Mouse (Mus musculus): ENCODE data around the gene Ank2. TPM values are rescaled to one million over a fixed set of nuclear protein-coding genes. Genes with fewer than 3 reads are reported as not detected.

Ank2 gene
- polyA plus RNA-seq, 1 experiment: 32.5 TPM

DNA sequence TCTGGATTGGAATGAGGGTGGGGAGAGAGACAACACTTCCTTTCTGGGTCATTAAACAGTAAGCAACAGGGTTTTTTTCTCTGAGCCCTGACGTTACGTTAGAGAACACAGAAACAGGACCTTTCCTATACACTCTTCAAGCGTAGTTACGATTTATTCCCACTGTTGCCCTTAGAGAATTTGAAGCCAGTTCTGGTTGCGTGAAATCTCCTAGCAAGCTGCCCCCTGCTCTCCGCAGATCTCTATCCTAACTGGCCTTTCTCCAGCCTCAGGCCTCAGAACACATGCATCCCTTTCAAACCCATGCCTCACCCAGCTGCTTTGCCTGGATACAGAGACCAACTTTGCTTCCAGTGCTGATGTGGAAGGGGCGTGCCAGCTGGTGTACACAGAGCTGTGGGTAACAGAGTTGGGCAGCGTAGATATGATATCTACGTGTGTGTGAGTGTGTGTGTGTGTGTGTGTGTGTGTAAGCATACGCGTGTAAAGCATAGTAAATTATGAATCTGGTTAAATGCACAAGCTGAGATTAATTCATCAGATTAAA lies 38.2 kb downstream of the Ank2 start:
- Histone ChIP-seq H3K4me3 (ENCODE audit: insufficient read depth, low read depth, low read length) (no peak overlapping the region), H3K4me1 (ENCODE audit: control insufficient read depth, insufficient read depth, insufficient read length, low read length) (0 out of 2 replicates have a peak, but pooled peaks cover 2% of the 10 kb centered on the region), H3K27ac (replicated peaks; ENCODE audit: low read depth, low read length) (no peak overlapping the region)

DNA sequence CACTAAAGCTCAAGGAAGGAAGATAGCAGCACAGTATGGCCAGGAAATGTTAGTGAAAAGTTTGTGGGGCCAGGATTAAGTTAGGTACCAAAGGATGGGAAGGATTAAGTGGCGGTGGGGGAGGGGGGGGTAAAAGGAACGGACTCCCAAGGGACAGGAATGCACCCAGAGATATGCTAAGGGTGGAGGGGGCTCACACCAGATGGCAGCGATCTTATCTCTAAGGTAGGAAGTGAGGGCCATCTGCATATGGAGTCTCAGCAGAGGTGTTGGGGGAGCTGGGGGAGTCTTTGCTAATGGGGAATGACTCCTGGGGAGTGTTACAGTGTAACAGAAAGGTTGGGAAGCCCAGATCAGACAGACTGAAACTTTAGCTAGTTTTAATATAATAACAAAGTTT lies 39.3 kb downstream of the Ank2 start:
- Histone ChIP-seq H3K27ac (replicated peaks; ENCODE audit: low read depth, low read length) (no peak overlapping the region), H3K4me3 (ENCODE audit: insufficient read depth, low read depth, low read length) (no peak overlapping the region), H3K4me1 (ENCODE audit: control insufficient read depth, insufficient read depth, insufficient read length, low read length) (0 out of 2 replicates have a peak, but pooled peaks cover 2% of the 10 kb centered on the region)

DNA sequence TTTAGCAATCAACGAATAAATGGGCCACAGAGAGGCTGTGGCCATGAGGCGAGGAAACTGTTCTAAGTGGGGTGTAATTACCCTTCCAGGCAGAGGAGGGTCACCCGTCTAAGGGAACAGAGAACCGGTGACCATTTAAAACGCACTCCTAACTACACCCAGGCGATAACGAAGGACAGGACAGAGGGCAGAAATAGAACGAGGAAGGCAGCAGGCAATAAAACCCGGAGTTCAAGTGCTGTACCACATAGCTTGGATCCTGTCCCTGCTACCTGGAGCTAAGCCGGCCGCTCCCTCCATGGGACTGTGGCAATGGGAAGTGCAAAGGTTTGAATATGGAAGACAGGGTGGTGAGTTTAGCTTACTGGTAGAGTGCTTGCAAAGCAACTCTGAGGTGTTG lies 40.2 kb downstream of the Ank2 start:
- H3K4me3 ChIP-seq (ENCODE audit: insufficient read depth, low read depth, low read length): no peak overlapping the region
- 0 out of 2 replicates have a peak, but pooled peaks cover 2% of the 10 kb centered on the region for H3K4me1 ChIP-seq (ENCODE audit: control insufficient read depth, insufficient read depth, insufficient read length, low read length)
- H3K27ac ChIP-seq (replicated peaks; ENCODE audit: low read depth, low read length): no peak overlapping the region

DNA sequence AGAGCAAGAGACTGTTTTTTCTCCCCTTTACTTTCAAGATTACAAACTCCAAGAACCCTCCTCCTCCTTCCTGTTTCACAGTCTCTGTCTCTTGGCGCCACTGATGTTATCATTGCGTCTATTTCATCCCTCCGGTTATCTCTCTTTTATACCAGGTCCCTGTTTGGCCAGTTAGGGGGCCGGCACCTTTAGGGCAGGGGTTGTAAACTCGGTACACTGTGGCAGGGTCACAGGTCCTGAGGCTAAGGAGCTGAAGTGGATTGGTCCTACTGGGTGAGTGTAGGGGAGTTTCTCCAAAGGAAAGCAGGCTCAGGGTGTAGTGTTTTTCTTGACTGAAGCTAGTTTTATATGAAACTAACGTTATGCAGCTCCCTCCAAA lies 40.7 kb downstream of the Ank2 start:
- Histone ChIP-seq H3K4me3 (ENCODE audit: insufficient read depth, low read depth, low read length) (no peak overlapping the region), H3K4me1 (ENCODE audit: control insufficient read depth, insufficient read depth, insufficient read length, low read length) (0 out of 2 replicates have a peak, but pooled peaks cover 2% of the 10 kb centered on the region), H3K27ac (replicated peaks; ENCODE audit: low read depth, low read length) (no peak overlapping the region)

DNA sequence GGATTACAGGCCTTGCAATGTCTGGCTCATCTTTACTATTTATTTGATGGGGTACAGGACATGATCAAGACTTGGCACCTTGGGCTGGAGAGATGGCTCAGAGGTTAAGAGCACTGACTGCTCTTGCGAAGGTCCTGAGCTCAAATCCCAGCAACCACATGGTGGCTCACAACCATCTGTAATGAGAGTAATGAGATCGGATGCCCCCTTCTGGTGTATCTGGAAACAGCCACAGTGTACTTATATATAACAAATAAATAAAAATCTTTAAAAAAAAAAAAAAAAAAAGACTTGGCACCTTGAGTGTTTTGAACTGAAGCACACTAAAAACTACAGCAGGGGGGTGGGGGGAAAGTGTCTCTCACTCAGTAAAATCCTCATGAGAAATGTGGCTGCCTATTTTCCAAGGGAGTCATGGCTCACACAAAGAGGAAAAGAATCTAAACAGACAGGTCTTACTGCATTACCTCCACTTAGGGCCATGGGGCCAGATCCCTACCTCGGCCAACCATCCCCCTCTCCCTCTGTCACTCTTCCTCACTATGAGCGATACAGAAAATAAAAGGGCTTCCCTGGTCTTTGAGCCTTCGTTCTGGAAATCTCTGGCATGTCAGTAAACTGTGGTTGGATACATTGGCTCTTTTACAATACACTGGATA lies 41.3 kb downstream of the Ank2 start:
- 0 out of 2 replicates have a peak, but pooled peaks cover 2% of the 10 kb centered on the region for H3K4me1 ChIP-seq (ENCODE audit: control insufficient read depth, insufficient read depth, insufficient read length, low read length)
- no peak overlapping the region for H3K4me3 ChIP-seq (ENCODE audit: insufficient read depth, low read depth, low read length)
- no peak overlapping the region for H3K27ac ChIP-seq (replicated peaks; ENCODE audit: low read depth, low read length)

DNA sequence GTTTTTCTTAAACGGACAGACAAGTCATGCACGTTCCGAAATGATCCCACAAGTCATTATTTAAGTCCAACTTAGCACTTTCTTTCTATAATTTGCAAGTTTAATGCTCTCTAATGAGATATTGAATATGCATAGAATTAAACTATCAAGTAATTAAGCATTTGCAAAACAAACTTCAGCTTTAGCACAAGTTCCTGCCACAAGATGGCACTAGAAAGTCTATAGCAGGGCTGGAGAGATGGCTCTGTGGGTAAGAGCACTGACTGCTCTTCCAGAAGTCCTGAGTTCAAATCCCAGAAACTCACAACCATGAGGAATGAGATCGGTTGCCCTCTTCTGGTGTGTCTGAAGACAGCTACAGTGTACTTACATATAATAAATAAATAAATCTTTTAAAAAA lies 45.4 kb downstream of the Ank2 start:
- 0 out of 2 replicates have a peak, but pooled peaks cover 2% of the 10 kb centered on the region for H3K4me1 ChIP-seq (ENCODE audit: control insufficient read depth, insufficient read depth, insufficient read length, low read length)
- H3K27ac ChIP-seq (replicated peaks; ENCODE audit: low read depth, low read length): no peak overlapping the region
- H3K4me3 ChIP-seq (ENCODE audit: insufficient read depth, low read depth, low read length): no peak overlapping the region

DNA sequence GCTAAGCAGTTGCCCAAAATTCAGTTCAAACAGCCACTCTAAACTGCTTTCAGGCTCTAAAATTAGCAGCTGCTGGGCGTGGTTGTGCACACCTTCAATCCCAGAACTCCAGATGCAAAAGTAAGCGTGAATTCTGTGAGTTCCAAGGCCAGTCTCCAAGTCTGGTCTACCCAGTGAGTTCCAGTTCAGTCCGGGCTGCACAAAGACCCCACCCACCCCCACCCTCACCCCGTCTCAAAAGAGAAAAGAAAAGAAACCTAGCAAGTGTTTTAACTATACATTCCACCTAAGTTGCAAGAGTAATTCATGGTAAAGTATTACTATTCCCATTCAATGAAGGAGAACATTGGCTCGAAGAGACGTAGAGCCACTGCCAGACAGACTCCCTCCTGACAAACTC lies 45.9 kb downstream of the Ank2 start:
- Histone ChIP-seq H3K4me3 (ENCODE audit: insufficient read depth, low read depth, low read length) (no peak overlapping the region), H3K4me1 (ENCODE audit: control insufficient read depth, insufficient read depth, insufficient read length, low read length) (0 out of 2 replicates have a peak, but pooled peaks cover 2% of the 10 kb centered on the region), H3K27ac (replicated peaks; ENCODE audit: low read depth, low read length) (no peak overlapping the region)

DNA sequence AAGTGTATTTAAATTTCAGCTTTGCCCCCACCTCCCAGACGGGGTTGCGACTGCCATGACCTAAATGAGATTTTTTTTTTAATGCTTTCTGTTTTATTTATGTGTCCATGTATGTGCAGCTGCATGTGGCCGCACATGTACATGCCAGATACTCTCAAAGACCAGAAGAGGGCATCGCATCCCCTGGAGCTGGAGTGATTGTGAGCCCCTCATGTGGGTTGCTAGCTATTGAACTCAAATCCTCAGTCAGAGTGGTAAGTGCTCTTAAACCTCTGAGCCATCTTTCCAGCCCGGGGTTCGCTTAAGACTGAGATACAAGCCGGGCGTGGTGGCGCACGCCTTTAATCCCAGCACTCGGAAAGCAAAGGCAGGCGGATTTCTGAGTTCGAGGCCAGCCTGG lies 46.9 kb downstream of the Ank2 start:
- no peak overlapping the region for H3K4me3 ChIP-seq (ENCODE audit: insufficient read depth, low read depth, low read length)
- no peak overlapping the region for H3K27ac ChIP-seq (replicated peaks; ENCODE audit: low read depth, low read length)
- H3K4me1 ChIP-seq (ENCODE audit: control insufficient read depth, insufficient read depth, insufficient read length, low read length): no peaks in the 10 kb centered on the region

DNA sequence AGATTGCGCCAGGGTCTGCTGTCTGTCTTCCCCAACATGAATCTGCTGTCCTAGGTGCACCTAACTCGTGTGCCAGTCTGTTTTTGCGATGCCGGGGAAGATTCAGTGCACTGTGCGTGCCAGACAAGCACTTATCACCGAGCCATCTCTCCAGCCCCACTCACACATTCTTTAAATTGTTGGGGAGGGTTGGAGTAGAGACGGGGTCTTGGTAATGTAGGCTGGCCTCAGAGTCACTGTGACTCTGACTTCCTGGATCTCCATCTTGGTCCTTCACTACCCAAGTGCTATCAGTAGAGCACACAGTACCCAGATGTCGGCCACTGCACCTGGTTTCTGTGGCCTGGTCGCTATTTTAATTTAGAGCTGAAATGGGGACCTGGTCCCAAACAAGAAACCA lies 47.4 kb downstream of the Ank2 start:
- Histone ChIP-seq H3K27ac (replicated peaks; ENCODE audit: low read depth, low read length) (no peak overlapping the region), H3K4me1 (ENCODE audit: control insufficient read depth, insufficient read depth, insufficient read length, low read length) (no peaks in the 10 kb centered on the region), H3K4me3 (ENCODE audit: insufficient read depth, low read depth, low read length) (no peak overlapping the region)

DNA sequence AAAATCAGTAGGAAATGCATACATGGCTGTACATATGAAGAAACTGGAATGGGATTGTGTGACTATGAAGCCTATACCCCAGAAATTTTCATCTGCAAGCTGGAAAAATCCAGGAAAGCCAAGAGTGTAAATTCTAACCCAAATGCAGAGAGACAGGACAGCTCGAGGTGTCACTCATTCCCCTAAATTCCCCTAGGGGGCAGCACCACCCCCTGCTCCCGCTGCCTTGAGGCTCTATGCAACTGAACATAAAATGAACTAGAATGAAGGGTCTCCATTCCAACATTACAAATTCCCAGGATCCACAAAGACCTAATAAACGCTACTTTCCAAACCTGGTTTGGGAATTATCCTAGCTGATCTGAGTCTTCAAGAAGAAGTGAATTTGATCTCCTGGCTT lies 48.1 kb downstream of the Ank2 start:
- H3K4me3 ChIP-seq (ENCODE audit: insufficient read depth, low read depth, low read length): no peak overlapping the region
- no peaks in the 10 kb centered on the region for H3K4me1 ChIP-seq (ENCODE audit: control insufficient read depth, insufficient read depth, insufficient read length, low read length)
- no peak overlapping the region for H3K27ac ChIP-seq (replicated peaks; ENCODE audit: low read depth, low read length)

DNA sequence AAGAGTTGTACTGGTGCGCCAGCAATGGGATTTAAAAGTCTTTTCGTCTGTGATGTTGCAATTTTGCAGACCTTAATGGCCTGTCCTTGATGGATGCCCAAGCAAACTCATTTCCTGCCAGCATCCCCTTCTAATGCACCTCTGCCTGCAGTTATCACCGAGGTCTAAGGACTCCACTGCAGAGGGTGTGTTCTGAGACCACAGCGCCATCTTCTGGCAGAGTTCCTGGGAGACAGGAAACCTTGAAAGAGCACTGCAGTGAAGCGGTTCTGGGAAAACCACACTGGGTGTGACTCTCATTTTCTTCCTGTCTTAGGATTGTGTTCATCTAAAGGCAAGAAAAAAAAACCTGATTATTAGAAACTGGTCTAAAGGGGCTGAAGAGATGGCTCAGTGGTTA lies 53.0 kb downstream of the Ank2 start:
- Histone ChIP-seq H3K4me1 (ENCODE audit: control insufficient read depth, insufficient read depth, insufficient read length, low read length) (no peaks in the 10 kb centered on the region), H3K27ac (replicated peaks; ENCODE audit: low read depth, low read length) (no peak overlapping the region), H3K4me3 (ENCODE audit: insufficient read depth, low read depth, low read length) (no peak overlapping the region)

DNA sequence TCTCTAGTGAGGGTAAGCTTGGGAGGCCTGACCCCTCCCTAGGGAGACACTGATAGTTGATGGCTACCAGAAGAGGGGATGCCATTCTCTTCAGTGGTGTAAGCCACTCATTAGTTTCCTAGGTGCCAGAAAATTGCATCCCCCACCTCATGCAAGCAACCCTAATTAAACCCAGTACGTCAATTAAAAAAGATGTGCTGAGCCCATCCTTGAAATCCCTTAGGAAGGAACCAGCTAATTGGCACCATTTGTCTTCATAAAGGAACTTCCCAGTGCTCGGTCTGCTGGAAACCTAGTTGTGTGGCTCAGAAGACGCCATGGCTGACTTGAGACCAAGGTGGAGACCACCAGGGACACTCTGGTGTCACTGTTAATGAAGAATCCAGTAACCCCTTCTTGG lies 65.9 kb downstream of the Ank2 start:
- Histone ChIP-seq H3K27ac (replicated peaks; ENCODE audit: low read depth, low read length) (no peak overlapping the region), H3K4me3 (ENCODE audit: insufficient read depth, low read depth, low read length) (no peak overlapping the region), H3K4me1 (ENCODE audit: control insufficient read depth, insufficient read depth, insufficient read length, low read length) (no peaks in the 10 kb centered on the region)

DNA sequence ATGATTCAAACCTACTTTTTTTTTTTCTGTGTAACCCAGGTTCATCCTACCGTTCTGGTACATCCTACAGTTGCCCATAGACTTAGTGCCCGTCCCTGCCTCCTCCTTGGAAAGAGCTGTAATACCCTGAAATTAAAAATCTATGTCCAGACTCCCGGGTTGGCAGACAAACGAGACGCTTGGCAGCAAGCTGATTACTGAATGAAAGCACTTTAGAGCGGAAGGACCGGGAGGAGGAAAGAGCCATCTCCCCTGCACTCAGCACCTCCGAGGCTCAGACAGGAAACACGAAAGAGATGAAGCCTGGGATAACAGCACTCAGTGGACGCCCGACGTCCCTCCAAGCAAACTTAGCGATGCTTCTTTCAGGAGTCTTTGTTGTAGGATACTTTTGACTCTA lies 69.3 kb downstream of the Ank2 start:
- no peak overlapping the region for H3K27ac ChIP-seq (replicated peaks; ENCODE audit: low read depth, low read length)
- H3K4me1 ChIP-seq (ENCODE audit: control insufficient read depth, insufficient read depth, insufficient read length, low read length): no peaks in the 10 kb centered on the region
- no peak overlapping the region for H3K4me3 ChIP-seq (ENCODE audit: insufficient read depth, low read depth, low read length)

DNA sequence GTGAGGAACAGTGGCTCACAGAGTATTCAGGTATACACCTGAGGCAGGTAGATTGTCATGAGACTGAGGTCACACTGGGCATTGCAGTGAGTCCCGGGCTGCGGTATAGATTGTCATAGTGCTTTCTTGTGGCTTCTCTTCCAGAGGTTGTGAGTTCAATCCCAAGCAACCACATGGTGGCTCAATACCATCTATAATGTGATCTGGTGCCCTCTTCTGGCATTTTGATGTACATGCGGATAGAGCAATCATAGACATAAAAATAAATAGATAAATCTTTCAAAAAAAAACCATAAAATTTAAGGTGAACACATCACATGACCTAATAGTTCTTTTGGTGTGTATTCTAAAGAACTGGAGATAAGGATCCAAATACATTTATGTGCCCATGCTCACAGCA lies 70.6 kb downstream of the Ank2 start:
- Histone ChIP-seq H3K27ac (replicated peaks; ENCODE audit: low read depth, low read length) (no peak overlapping the region), H3K4me3 (ENCODE audit: insufficient read depth, low read depth, low read length) (no peak overlapping the region), H3K4me1 (ENCODE audit: control insufficient read depth, insufficient read depth, insufficient read length, low read length) (no peaks in the 10 kb centered on the region)

DNA sequence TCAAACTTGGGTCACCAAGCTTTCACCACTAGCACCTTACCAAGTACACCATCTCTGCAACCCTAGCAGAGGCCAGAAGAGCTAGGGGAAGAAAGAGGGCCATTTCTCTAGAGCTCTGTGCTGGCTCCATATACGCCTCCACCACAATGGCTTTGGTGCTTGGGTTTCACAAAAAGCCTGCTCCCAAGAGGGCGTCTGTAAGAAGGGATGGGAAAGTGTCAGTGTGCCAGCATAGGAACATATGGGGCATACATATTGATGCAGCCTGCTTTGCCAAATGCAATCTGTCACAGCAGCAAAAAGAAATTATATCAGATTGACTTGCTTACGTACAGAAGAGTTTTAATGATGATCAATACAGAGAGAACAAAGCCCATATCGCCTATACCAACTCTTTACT lies 82.2 kb downstream of the Ank2 start:
- Histone ChIP-seq H3K4me3 (ENCODE audit: insufficient read depth, low read depth, low read length) (no peak overlapping the region), H3K4me1 (ENCODE audit: control insufficient read depth, insufficient read depth, insufficient read length, low read length) (no peaks in the 10 kb centered on the region)

DNA sequence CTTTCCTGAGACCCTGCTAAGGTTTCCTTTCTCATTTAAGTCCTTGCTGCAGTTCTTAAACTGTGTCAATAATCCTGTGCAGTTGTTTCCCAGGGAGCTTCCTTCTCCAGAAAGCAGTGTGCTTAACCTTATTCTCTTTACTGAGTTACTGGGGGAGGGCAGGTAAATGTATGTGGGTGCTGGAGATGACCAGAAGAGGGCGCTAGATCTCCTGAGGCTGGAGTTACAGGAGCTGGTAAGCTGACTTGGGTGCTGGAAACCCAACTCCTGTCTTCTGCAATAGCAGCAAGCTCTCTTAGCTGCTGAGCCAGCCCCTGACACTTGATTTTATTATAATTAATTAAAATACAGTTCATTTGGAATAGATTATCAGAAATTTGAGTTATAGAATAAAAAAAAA lies 84.7 kb downstream of the Ank2 start:
- Histone ChIP-seq H3K4me3 (ENCODE audit: insufficient read depth, low read depth, low read length) (no peak overlapping the region), H3K27ac (replicated peaks; ENCODE audit: low read depth, low read length) (no peak overlapping the region), H3K4me1 (ENCODE audit: control insufficient read depth, insufficient read depth, insufficient read length, low read length) (no peaks in the 10 kb centered on the region)

More for the DNA sequence above, 82.2 kb downstream of the Ank2 start:
- H3K27ac ChIP-seq (replicated peaks; ENCODE audit: low read depth, low read length): no peak overlapping the region
